Mouse (Mus musculus): Measurements from ENCODE around the gene Pdzrn3.

Gene Pdzrn3

GRCm38 (mm10) chr6:101377167-101377934 is at the start of gene Pdzrn3:
Pdzrn3 (minus strand) TSS chr6:101377897.
- DNase-seq (ENCODE audit: low read depth, low spot score) = no peak

- DNase-seq (ENCODE audit: low read depth, low spot score) = no peak
Measured at GRCm38 (mm10) chr6:101427296-101427695, 49.6 kb upstream of the Pdzrn3 start.

- DNase-seq (ENCODE audit: low read depth, low spot score) = peak; percentile 79
Measured at GRCm38 (mm10) chr6:101426301-101426700, 48.6 kb upstream of the Pdzrn3 start.

- DNase-seq (ENCODE audit: low read depth, low spot score) = no peak
Measured at GRCm38 (mm10) chr6:101422084-101422954, 44.6 kb upstream of the Pdzrn3 start.

- DNase-seq (ENCODE audit: low read depth, low spot score) = peak; percentile 52
Measured at GRCm38 (mm10) chr6:101418213-101418612, 40.5 kb upstream of the Pdzrn3 start.

- no peak for DNase-seq (ENCODE audit: low read depth, low spot score)
Measured at GRCm38 (mm10) chr6:101411701-101412100, 34.0 kb upstream of the Pdzrn3 start.

- no peak for DNase-seq (ENCODE audit: low read depth, low spot score)
Measured at GRCm38 (mm10) chr6:101411064-101411463, 33.4 kb upstream of the Pdzrn3 start.

GRCm38 (mm10) chr6:101396711-101397110 is 19.0 kb upstream of the Pdzrn3 start:
- DNase-seq (ENCODE audit: low read depth, low spot score) = peak; percentile 68

- no peak for DNase-seq (ENCODE audit: low read depth, low spot score)
Measured at GRCm38 (mm10) chr6:101395908-101396307, 18.2 kb upstream of the Pdzrn3 start.

- no peak for DNase-seq (ENCODE audit: low read depth, low spot score)
Measured at GRCm38 (mm10) chr6:101392801-101393117, 15.1 kb upstream of the Pdzrn3 start.

- no peak for DNase-seq (ENCODE audit: low read depth, low spot score)
Measured at GRCm38 (mm10) chr6:101392107-101392800, 14.6 kb upstream of the Pdzrn3 start.

GRCm38 (mm10) chr6:101385490-101385889 is 7.8 kb upstream of the Pdzrn3 start:
- no peak for DNase-seq (ENCODE audit: low read depth, low spot score)

GRCm38 (mm10) chr6:101384958-101385357 is 7.3 kb upstream of the Pdzrn3 start:
- DNase-seq (ENCODE audit: low read depth, low spot score) = no peak

GRCm38 (mm10) chr6:101384476-101384875 is 6.8 kb upstream of the Pdzrn3 start:
- DNase-seq (ENCODE audit: low read depth, low spot score) = no peak

GRCm38 (mm10) chr6:101382891-101383290 is 5.2 kb upstream of the Pdzrn3 start:
- no peak for DNase-seq (ENCODE audit: low read depth, low spot score)

- DNase-seq (ENCODE audit: low read depth, low spot score) = no peak
Measured at GRCm38 (mm10) chr6:101379546-101379945, 1.8 kb upstream of the Pdzrn3 start.

- peak; percentile 46 for DNase-seq (ENCODE audit: low read depth, low spot score)
Measured at GRCm38 (mm10) chr6:101377935-101378609, 375 bp upstream of the Pdzrn3 start.

- DNase-seq (ENCODE audit: low read depth, low spot score) = no peak
Measured at GRCm38 (mm10) chr6:101376511-101377166, 1.1 kb downstream of the Pdzrn3 start.

GRCm38 (mm10) chr6:101376049-101376448 is 1.6 kb downstream of the Pdzrn3 start:
- DNase-seq (ENCODE audit: low read depth, low spot score) = no peak

GRCm38 (mm10) chr6:101374721-101375120 is 3.0 kb downstream of the Pdzrn3 start:
- DNase-seq (ENCODE audit: low read depth, low spot score) = no peak

- DNase-seq (ENCODE audit: low read depth, low spot score) = no peak
Measured at GRCm38 (mm10) chr6:101374186-101374585, 3.5 kb downstream of the Pdzrn3 start.
